Mouse (Mus musculus) thymus, adult 18-20 months (tissue): ENCODE measurements around the gene Fgfr2.

ENCODE experiments used
- DNase-seq, 2 experiments: peaks; one replicate each; pipeline ENCODE4 v3.0.0; 2022; ENCODE audit warnings: mixed read lengths in 2 of 2

The Fgfr2 gene

GRCm38 (mm10) chr7:132767999-132768370 is 355.2 kb downstream of the Fgfr2 start:
- DNase-seq = no peak

- DNase-seq = no peak
These were observed 355.7 kb downstream of the Fgfr2 start for GRCm38 (mm10) chr7:132767233-132767998.

GRCm38 (mm10) chr7:132766235-132766871 is 356.8 kb downstream of the Fgfr2 start:
- no peak for DNase-seq

GRCm38 (mm10) chr7:132765629-132766186 is 357.4 kb downstream of the Fgfr2 start:
- no peak for DNase-seq

GRCm38 (mm10) chr7:132764896-132765491 is 358.2 kb downstream of the Fgfr2 start:
- DNase-seq = no peak

GRCm38 (mm10) chr7:132764314-132764713 is 358.8 kb downstream of the Fgfr2 start:
- no peak for DNase-seq

GRCm38 (mm10) chr7:132763911-132764310 is 359.2 kb downstream of the Fgfr2 start:
- no peak for DNase-seq

- DNase-seq = no peak
These were observed 359.8 kb downstream of the Fgfr2 start for GRCm38 (mm10) chr7:132763351-132763750.

- no peak for DNase-seq
These were observed 361.7 kb downstream of the Fgfr2 start for GRCm38 (mm10) chr7:132761409-132761808.

- no peak for DNase-seq
These were observed 362.5 kb downstream of the Fgfr2 start for GRCm38 (mm10) chr7:132760589-132761180.

- DNase-seq = no peak
These were observed 363.2 kb downstream of the Fgfr2 start for GRCm38 (mm10) chr7:132759926-132760325.

GRCm38 (mm10) chr7:132759405-132759891 is 363.7 kb downstream of the Fgfr2 start:
- DNase-seq = no peak

GRCm38 (mm10) chr7:132758875-132759274 is 364.3 kb downstream of the Fgfr2 start:
- no peak for DNase-seq

- DNase-seq = no peak
These were observed 366.8 kb downstream of the Fgfr2 start for GRCm38 (mm10) chr7:132756325-132756724.

- no peak for DNase-seq
These were observed 368.8 kb downstream of the Fgfr2 start for GRCm38 (mm10) chr7:132754389-132754750.

- DNase-seq = no peak
These were observed 369.4 kb downstream of the Fgfr2 start for GRCm38 (mm10) chr7:132753518-132754388.

GRCm38 (mm10) chr7:132751716-132752115 is 371.4 kb downstream of the Fgfr2 start:
- no peak for DNase-seq

GRCm38 (mm10) chr7:132749504-132749903 is 373.6 kb downstream of the Fgfr2 start:
- no peak for DNase-seq

GRCm38 (mm10) chr7:132748076-132748769 is 374.9 kb downstream of the Fgfr2 start:
- no peak for DNase-seq

GRCm38 (mm10) chr7:132747096-132747495 is 376.1 kb downstream of the Fgfr2 start:
- DNase-seq = no peak

GRCm38 (mm10) chr7:132742912-132743311 is 380.2 kb downstream of the Fgfr2 start:
- DNase-seq = no peak

- no peak for DNase-seq
These were observed 383.3 kb downstream of the Fgfr2 start for GRCm38 (mm10) chr7:132739829-132740228.
